Mouse (Mus musculus) megakaryocyte, embryonic 14.5 days (primary cell): Measurements from ENCODE around the gene Bglap3. TPM values are rescaled to one million over a fixed set of nuclear protein-coding genes. Genes with fewer than 3 reads are reported as not detected.
"Not testable (repeated sequence)": the region's sequence is repeated elsewhere in the genome, so short reads cannot be mapped to it uniquely, and the experiment has no call there.

ENCODE experiments used
- H3K27me3 ChIP-seq: replicated peaks from 2 replicates; pipeline ENCODE3; 2012; ENCODE audit warnings: inconsistent platforms
- H3K36me3 ChIP-seq: replicated peaks from 2 replicates; pipeline ENCODE3; 2012; ENCODE audit warnings: low read length, inconsistent platforms, mixed read lengths
- H3K4me1 ChIP-seq: 2 replicates; pipeline ENCODE4 v1.6.1; 2012; ENCODE audit warnings: inconsistent platforms
- H3K4me3 ChIP-seq: replicated peaks from 2 replicates; pipeline ENCODE3; 2012; ENCODE audit warnings: moderate library complexity, mild to moderate bottlenecking, inconsistent platforms
- H3K9me3 ChIP-seq: 2 replicates; pipeline ENCODE4 v1.6.1; 2012; ENCODE audit warnings: inconsistent platforms
- FLI1 ChIP-seq: IDR thresholded peaks from 2 replicates; pipeline ENCODE4 v1.6.1; 2012; ENCODE audit warnings: low read length, inconsistent platforms, mixed read lengths
- GATA1 ChIP-seq: IDR thresholded peaks from 3 replicates; pipeline ENCODE4 v1.6.1; 2012; ENCODE audit warnings: mixed read lengths, low read length, inconsistent platforms, borderline replicate concordance
- polyA plus RNA-seq: library from polyadenylated mRNA; stranded (reverse); fragments of >175 nt; gene quantifications from 2 replicates; pipeline ENCODE4 v1.2.3, GENCODE M21; 2012; ENCODE audit warnings: low replicate concordance; ENCODE audit not compliant: insufficient read depth

The Bglap3 gene
- polyA plus RNA-seq, 1 experiment: not detected

DNA sequence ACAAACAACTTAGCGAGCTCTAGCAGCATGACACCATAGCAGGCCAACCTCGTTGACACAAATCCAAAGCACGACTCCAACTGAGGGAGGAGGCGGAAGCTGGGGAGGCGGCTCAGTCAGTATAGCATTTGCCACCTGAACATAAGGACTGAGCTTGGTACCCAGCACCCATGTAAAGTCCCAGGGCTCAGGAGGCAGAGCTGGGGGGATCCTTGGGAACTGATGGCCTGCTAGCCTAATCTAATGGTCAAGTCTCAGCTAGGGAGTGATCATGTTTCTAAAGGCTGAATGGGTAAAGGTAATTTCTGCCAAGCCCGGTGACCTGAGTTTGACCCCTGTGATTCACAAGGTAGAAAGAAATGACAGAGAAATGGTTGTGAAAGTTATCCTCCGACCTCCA is 35.0 kb upstream of the Bglap3 start:
- Histone ChIP-seq H3K9me3 (no peaks in the 10 kb centered on the region), H3K36me3 (peaks cover 32% of the 10 kb centered on the region), H3K4me1 (peaks cover 57% of the 10 kb centered on the region), H3K27me3 (no peaks in the 10 kb centered on the region), H3K4me3 (peak overlapping the region; percentile 7)
- TF ChIP-seq FLI1 (no peak), GATA1 (no peak)

- Histone ChIP-seq H3K9me3 (no peaks in the 10 kb centered on the region), H3K4me3 (peak overlapping the region; percentile 69), H3K36me3 (peaks cover 32% of the 10 kb centered on the region), H3K27me3 (no peaks in the 10 kb centered on the region), H3K4me1 (peaks cover 55% of the 10 kb centered on the region)
- no peak for TF ChIP-seq FLI1
- no peak for TF ChIP-seq GATA1
Observed at GRCm38 (mm10) chr3:88407090-88407489, 34.5 kb upstream of the Bglap3 start.

DNA sequence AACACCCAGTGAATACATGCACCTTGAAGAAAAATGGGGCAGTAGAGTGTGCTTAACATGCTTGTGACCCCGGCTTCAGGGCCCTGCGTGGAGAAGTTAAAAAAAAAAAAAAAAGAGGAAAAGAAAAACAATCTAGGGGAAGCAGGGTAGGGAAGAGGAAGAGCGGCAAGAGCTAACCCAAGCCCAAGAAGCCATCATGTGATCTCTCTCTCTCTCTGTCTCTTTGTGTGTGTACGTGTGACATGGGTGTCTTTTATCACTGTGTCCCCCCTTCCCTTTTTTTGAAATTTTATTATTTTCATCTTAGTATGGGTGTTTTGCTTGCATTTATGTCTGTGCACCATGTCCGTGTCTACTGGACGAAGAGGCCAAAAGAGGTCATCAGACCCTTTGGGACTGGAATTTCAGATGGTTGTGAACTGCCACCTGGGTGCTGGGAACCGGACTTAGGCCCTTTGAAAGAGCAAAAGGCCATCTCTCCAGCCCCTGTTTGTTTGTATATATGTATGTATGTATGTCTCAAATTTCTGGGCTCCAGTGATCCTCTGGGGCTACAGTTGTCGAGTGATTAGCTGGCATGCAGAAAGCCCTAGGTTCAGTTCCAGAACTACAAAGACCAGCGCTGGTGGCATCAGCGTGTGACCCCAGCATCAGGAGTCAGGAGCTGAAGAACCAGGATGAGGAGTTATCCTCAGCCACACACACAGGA is 31.1 kb upstream of the Bglap3 start:
- peaks cover 44% of the 10 kb centered on the region for H3K36me3 ChIP-seq
- H3K4me1 ChIP-seq: peaks cover 31% of the 10 kb centered on the region
- H3K4me3 ChIP-seq: no peak overlapping the region
- H3K9me3 ChIP-seq: peaks cover 3% of the 10 kb centered on the region; the same call in 1 of the 2 replicates
- H3K27me3 ChIP-seq: no peaks in the 10 kb centered on the region
- no peak for TF ChIP-seq FLI1
- TF ChIP-seq GATA1: no peak

GRCm38 (mm10) chr3:88398666-88399065 is 26.1 kb upstream of the Bglap3 start:
- Histone ChIP-seq H3K4me1 (peaks cover 16% of the 10 kb centered on the region; the same call in 1 of the 2 replicates), H3K9me3 (peaks cover 3% of the 10 kb centered on the region; the same call in 1 of the 2 replicates), H3K36me3 (peaks cover 79% of the 10 kb centered on the region), H3K4me3 (no peak overlapping the region), H3K27me3 (no peaks in the 10 kb centered on the region)
- no peak for TF ChIP-seq GATA1
- TF ChIP-seq FLI1: no peak

DNA sequence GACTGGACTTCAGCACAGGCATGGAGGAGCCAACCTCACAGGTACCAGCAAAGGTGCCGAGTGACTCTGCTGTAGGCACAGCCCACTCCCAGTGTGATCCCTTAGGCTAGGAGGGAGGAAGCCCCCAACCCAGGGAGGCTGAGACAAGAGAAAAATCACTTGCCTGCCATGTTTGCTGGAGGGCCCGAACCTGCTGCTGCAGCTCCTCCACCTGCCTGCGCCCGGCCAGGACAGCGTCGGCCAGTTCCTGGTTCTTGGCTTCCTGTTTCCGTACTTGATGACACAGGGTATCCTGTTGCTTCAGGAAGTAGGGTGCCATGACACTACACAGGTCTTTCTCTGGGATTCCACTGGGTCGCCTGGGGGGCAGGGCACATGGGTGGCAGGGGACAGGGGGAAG is 23.2 kb upstream of the Bglap3 start:
- TF ChIP-seq FLI1: no peak
- no peak for TF ChIP-seq GATA1
- peaks cover 59% of the 10 kb centered on the region for H3K36me3 ChIP-seq

GRCm38 (mm10) chr3:88395288-88395687 is 22.7 kb upstream of the Bglap3 start:
- no peak overlapping the region for H3K4me3 ChIP-seq
- H3K4me1 ChIP-seq: peaks cover 13% of the 10 kb centered on the region; the same call in 1 of the 2 replicates
- TF ChIP-seq FLI1 (no peak), GATA1 (no peak)
- H3K36me3 ChIP-seq: peaks cover 59% of the 10 kb centered on the region
- no peaks in the 10 kb centered on the region for H3K27me3 ChIP-seq
- peaks cover 2% of the 10 kb centered on the region; the same call in 1 of the 2 replicates for H3K9me3 ChIP-seq

More for the DNA sequence above, 23.2 kb upstream of the Bglap3 start:
- peaks cover 13% of the 10 kb centered on the region; the same call in 1 of the 2 replicates for H3K4me1 ChIP-seq
- peaks cover 3% of the 10 kb centered on the region; the same call in 1 of the 2 replicates for H3K9me3 ChIP-seq
- H3K27me3 ChIP-seq: no peaks in the 10 kb centered on the region
- H3K4me3 ChIP-seq: no peak overlapping the region

DNA sequence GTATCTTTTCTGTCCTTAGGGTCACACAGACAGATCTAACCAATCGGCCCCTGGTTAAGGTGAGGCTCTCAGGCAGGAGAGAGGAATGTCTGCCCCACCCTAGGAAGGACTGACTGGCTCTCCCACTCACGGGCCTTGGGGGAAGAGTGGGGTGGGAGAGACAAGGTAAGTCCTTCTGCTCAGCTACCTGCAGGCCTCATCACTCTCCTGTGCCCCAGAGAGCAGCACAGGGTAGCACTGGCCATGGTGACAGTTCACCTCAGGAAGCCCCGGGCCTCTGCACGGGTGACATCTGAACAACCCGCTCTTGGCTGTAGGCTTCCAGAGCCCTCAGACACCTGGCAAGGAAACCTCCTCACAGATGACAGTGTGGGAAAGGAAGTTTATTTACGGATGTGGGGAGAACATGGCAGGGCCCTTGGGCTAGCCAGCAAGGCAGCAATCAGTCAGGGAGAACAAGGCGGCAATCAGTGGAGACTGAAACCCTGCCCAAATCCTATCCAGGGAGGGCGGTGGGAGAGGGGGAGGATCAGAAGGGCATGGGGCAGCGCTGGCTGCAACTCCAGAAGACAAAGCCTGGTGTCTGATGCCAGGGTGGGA is 21.3 kb upstream of the Bglap3 start:
- peaks cover 52% of the 10 kb centered on the region for H3K36me3 ChIP-seq
- no peak overlapping the region for H3K4me3 ChIP-seq
- H3K9me3 ChIP-seq: peaks cover 4% of the 10 kb centered on the region; the same call in 1 of the 2 replicates
- no peak for TF ChIP-seq GATA1
- no peak for TF ChIP-seq FLI1
- H3K4me1 ChIP-seq: peaks cover 13% of the 10 kb centered on the region; the same call in 1 of the 2 replicates
- peaks cover 3% of the 10 kb centered on the region for H3K27me3 ChIP-seq

DNA sequence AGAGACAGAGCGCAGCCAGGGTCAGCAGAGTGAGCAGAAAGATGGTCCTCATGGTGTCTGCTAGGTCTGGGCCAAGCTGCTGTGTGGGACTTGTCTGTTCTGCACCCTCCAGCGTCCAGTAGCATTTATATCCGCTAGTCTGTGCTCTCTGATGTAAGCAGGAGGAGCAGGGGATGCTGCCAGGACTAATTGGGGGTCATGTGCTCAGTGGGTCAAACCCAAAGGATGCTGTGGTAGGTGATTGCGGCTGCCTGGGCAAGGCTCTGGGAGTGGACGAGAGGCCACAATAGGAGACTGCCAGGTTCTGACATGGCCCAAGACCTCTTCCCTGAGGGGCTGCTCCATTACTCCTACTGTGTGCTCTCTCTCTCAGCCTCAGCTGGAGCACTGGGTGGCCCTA is 11.8 kb upstream of the Bglap3 start, which contains the start of gene Bglap:
Bglap (minus strand) TSS at position 101 of the 400 bp plus-strand sequence.
- H3K9me3 ChIP-seq: no peaks in the 10 kb centered on the region; the same call in 1 of the 2 replicates
- TF ChIP-seq GATA1: no peak
- no peak for TF ChIP-seq FLI1
- peaks cover 6% of the 10 kb centered on the region for H3K4me1 ChIP-seq
- H3K27me3 ChIP-seq: peaks cover 7% of the 10 kb centered on the region
- H3K36me3 ChIP-seq: no peaks in the 10 kb centered on the region
- no peak within 1 kb of the TSS for H3K4me3 ChIP-seq

GRCm38 (mm10) chr3:88382383-88382782 is 9.8 kb upstream of the Bglap3 start:
- not testable (repeated sequence) for H3K27me3 ChIP-seq, H3K9me3 ChIP-seq, H3K36me3 ChIP-seq, H3K4me3 ChIP-seq
- H3K4me1 ChIP-seq: peaks cover 11% of the 10 kb centered on the region

DNA sequence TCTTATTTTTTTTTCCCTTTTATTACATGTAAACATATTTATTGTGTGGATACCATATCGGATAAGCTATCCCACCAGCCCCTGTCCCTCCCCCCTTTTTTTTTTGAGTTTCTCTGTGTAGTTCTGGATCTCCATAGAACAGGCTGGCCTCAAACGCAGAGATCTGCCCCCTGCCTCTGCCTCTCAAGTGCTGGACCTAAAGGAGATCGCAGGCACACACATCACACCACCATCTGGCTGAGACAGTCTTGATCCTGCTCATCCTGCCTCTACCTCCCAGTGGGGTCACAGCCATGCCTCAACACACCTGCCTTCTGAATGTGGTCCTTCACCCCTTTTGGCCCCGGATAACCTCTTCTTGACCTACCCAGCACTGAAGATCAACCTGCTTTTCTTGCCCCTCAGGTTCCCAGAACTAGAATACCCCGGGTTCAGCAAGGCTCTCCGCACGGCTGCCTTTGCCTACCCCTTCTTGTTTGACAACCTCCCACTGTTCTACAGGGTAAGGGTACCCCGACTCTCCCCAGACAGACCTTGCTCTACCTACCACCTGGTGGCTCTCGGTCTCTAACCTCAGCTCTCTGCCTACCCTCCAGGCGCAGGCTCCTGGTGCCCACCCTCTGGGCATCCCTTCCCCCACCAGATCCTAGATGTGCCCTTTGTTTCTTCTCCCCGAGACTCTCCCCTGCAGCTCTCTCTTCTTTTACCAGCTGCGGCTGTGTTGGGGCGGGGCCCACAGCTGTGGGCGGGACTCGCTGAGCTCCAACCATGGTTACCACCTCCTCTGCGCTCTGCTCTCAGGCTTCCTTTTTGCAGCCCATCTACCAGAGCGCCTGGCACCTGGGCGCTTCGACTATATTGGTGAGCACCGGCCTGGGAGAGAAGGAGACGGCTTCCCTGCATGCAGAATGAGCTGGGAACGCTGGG is 9.1 kb upstream of the Bglap3 start:
- H3K27me3 ChIP-seq, H3K4me3 ChIP-seq, H3K36me3 ChIP-seq, H3K9me3 ChIP-seq: not testable (repeated sequence)
- H3K4me1 ChIP-seq: peaks cover 11% of the 10 kb centered on the region

DNA sequence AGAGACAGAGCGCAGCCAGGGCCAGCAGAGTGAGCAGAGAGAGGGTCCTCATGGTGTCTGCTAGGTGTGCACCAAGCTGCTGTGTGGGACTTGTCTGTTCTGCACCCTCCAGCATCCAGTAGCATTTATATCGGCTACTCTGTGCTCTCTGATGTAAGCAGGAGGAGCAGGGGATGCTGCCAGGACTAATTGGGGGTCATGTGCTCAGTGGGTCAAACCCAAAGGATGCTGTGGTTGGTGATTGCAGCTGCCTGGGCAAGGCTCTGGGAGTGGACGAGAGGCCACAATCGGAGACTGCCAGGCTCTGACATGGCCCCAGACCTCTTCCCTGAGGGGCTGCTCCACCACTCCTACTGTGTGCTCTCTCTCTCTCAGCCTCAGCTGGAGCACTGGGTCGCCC is 6.1 kb upstream of the Bglap3 start, which contains the start of gene Bglap2:
Bglap2 (minus strand) TSS at position 101 of the 400 bp plus-strand sequence.
- H3K4me1 ChIP-seq: peaks cover 21% of the 10 kb centered on the region
- H3K27me3 ChIP-seq, H3K9me3 ChIP-seq, H3K36me3 ChIP-seq, H3K4me3 ChIP-seq: not testable (repeated sequence)

DNA sequence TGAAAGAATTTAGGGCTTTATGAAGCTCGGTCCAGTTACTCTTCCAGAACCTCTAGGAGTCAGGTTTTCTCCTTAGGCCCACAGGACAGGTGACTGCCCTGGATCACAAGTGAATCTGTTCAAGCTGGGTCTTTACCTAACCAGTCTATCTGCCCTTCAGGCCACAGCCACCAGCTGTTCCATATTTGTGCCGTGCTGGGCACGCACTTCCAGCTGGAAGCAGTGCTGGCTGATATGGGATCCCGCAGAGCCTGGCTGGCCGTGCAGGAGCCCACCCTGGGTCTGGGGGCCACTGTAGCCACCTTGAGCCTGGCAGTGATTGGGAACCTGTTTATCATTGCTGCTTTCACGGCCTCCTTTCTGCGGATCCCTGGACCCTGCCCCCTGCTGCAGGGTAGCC is 4.1 kb upstream of the Bglap3 start:
- not testable (repeated sequence) for H3K4me3 ChIP-seq, H3K36me3 ChIP-seq
- Histone ChIP-seq H3K9me3 (peaks cover 16% of the 10 kb centered on the region), H3K27me3 (peaks cover 14% of the 10 kb centered on the region), H3K4me1 (peaks cover 25% of the 10 kb centered on the region)

GRCm38 (mm10) chr3:88375750-88376626 is 3.4 kb upstream of the Bglap3 start:
- Histone ChIP-seq H3K27me3 (peaks cover 16% of the 10 kb centered on the region), H3K4me3 (peak overlapping the region; percentile 50), H3K4me1 (peaks cover 23% of the 10 kb centered on the region), H3K9me3 (peaks cover 22% of the 10 kb centered on the region)
- H3K36me3 ChIP-seq: not testable (repeated sequence)
